Mouse (Mus musculus): ENCODE data around the gene Sbk1.

DNA sequence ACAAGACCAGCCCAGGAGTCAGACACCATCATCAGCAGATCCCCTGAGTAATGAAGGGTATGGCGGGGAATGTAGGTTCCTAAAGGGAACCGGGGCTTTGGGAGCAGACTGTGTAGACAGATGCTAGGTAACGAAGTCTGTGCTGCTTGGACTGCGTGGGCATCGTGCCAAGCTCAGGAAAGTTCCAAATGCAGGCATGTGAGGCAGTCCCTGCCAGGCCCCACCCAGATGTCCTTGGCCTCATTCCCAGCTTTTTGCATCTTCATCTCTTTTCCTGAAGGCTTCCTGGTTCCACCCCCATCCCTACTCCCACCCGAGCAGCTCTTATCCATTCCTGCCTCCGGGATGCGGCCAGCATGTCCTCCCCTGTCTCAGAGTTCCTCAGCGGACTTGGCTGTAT lies 6.5 kb upstream of the Sbk1 start:
- TF ChIP-seq CTCF (IDR thresholded peaks at IDR 0.05; ENCODE audit: borderline replicate concordance, insufficient read depth, low read depth, low read length) (no peak), POLR2A (IDR thresholded peaks at IDR 0.05; ENCODE audit: borderline replicate concordance, insufficient read depth, low read length) (no peak)

Measured in cerebellum, adult 2 months (tissue).